Mouse (Mus musculus) ES-E14 (cell line): Measurements from ENCODE around the gene Nr2e3.

ENCODE experiments used
- CHD2 ChIP-seq: IDR thresholded peaks from 2 replicates; pipeline ENCODE4 v1.6.1; 2014; ENCODE audit warnings: mild to moderate bottlenecking, low read depth, low read length, inconsistent platforms
- HCFC1 ChIP-seq: IDR thresholded peaks from 2 replicates; pipeline ENCODE4 v1.6.1; 2012; ENCODE audit warnings: low read length, inconsistent platforms, borderline replicate concordance; ENCODE audit not compliant: insufficient read depth
- MAFK ChIP-seq: IDR thresholded peaks from 2 replicates; pipeline ENCODE4 v1.6.1; 2014; ENCODE audit warnings: mild to moderate bottlenecking, low read depth, low read length, inconsistent platforms; ENCODE audit not compliant: insufficient read depth
- ZC3H11A ChIP-seq: IDR thresholded peaks from 2 replicates; pipeline ENCODE4 v1.6.1; 2012; ENCODE audit warnings: low read depth, mild to moderate bottlenecking, inconsistent platforms, low read length, borderline replicate concordance
- ZNF384 ChIP-seq: IDR thresholded peaks from 2 replicates; pipeline ENCODE4 v1.6.1; 2012; ENCODE audit warnings: low read depth, low read length, inconsistent platforms

DNA sequence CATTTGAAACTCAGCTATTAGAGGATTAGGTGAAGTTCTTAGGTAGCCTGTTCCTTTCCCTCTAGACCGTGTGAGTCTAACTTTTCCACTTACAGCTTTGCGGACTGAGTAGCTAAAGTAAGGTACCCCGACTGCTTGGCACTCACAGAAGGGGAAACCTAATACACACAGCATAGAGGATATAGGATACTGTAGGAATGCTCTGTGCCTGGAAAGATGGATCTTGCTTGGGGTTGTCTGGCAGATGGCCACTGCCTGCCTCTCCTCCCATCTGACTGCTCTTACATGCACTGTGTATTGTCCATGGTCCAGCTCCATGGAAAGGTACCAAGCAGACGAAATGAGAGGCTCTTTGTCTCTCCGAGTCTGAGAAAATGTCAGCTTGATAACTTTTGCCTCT is 30.9 kb upstream of the Nr2e3 start:
- TF ChIP-seq CHD2 (no peak), ZNF384 (no peak), ZC3H11A (no peak), HCFC1 (no peak), MAFK (no peak)
